In the genomic region with DNA sequence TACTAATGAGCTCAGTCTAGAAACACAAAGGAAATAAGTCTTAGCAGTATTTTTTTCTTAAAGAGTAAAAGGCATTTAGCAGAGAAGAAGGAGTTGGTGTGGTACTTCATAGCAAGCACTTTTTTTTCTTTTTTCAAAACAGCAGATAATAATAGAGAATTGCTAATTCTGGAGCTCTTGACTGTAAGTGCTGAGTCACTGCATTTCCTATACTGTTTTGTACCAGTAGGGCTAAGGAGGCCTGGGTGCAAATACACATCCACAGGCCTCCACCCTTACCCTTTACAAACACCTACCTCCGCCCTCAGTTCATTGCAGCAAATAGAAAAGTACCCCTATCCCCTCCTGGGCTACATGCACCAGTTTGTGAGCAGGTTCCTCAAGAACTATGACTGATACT, we compare ENCODE assay signal across 8 mouse cellular contexts. TPM values are rescaled to one million over a fixed set of nuclear protein-coding genes. Genes with fewer than 3 reads are reported as not detected.
DNase-seq lines count a peak whose midpoint lies in the region; ATAC-seq and TF ChIP-seq lines count a peak whose summit lies in the region.

No protein-coding gene starts in this region.

- H3K4me2 ChIP-seq in kidney, postnatal 0 days (ENCODE audit: low read length) = no peak overlapping the region
- H3K4me2 ChIP-seq in hindbrain, embryonic 14.5 days (replicated peaks) = no peak overlapping the region
- 0 out of 2 replicates have a peak overlapping the region, but pooled peaks have one; percentile 13 for H3K4me2 ChIP-seq in neural tube, embryonic 13.5 days

- H3K9me3 ChIP-seq in kidney, postnatal 0 days (replicated peaks; ENCODE audit: low read length) = no peaks in the 10 kb centered on the region
- H3K9me3 ChIP-seq in hindbrain, embryonic 14.5 days (ENCODE audit: control insufficient read depth, low read length) = no peaks in the 10 kb centered on the region
- no peaks in the 10 kb centered on the region for H3K9me3 ChIP-seq in neural tube, embryonic 13.5 days

- no peak for DNase-seq in kidney, postnatal 0 days (ENCODE audit: low spot score)
- DNase-seq in kidney, postnatal 4 days = no peak
- DNase-seq in brain, adult 2 months (ENCODE audit: low read depth, low spot score) = peak; percentile 63
- DNase-seq in hindbrain, embryonic 14.5 days (ENCODE audit: low spot score) = no peak
- DNase-seq in right cerebral cortex, postnatal 25 days = no peak
- no peak for DNase-seq in adrenal gland, adult 8-10 months
- DNase-seq in lung, postnatal 36 days = no peak

- 97% methylated on average over 1 of the region's 1 CpGs for WGBS in kidney, postnatal 0 days
- WGBS in hindbrain, embryonic 14.5 days = 81% methylated on average over 1 of the region's 1 CpGs
- WGBS in neural tube, embryonic 13.5 days = 87% methylated on average over 1 of the region's 1 CpGs

- TF ChIP-seq CTCF in kidney, postnatal 0 days (IDR thresholded peaks at IDR 0.05; ENCODE audit: low read depth) = no peak; the same call in 1 of the 2 replicates

- peaks cover 19% of the 10 kb centered on the region for H3K4me1 ChIP-seq in kidney, postnatal 0 days (replicated peaks; ENCODE audit: insufficient read depth, low read length)
- H3K4me1 ChIP-seq in hindbrain, embryonic 14.5 days (replicated peaks; ENCODE audit: control insufficient read depth, insufficient read depth, low read length) = peaks cover 56% of the 10 kb centered on the region
- peaks cover 72% of the 10 kb centered on the region for H3K4me1 ChIP-seq in neural tube, embryonic 13.5 days (replicated peaks)

- H3K9ac ChIP-seq in kidney, postnatal 0 days (ENCODE audit: low read depth, low read length) = no peak overlapping the region
- H3K9ac ChIP-seq in hindbrain, embryonic 14.5 days = no peak overlapping the region
- peak overlapping the region; percentile 52; the same call in 1 of the 2 replicates for H3K9ac ChIP-seq in neural tube, embryonic 13.5 days

- no peak overlapping the region for H3K4me3 ChIP-seq in kidney, postnatal 0 days (replicated peaks; ENCODE audit: low read depth, low read length)
- no peak overlapping the region for H3K4me3 ChIP-seq in hindbrain, embryonic 14.5 days (replicated peaks; ENCODE audit: low read length)
- no peak overlapping the region for H3K4me3 ChIP-seq in neural tube, embryonic 13.5 days

- ATAC-seq in kidney, postnatal 0 days (replicated peaks; ENCODE audit: low FRiP score, low read depth) = no peak
- ATAC-seq in hindbrain, embryonic 14.5 days (ENCODE audit: low FRiP score) = no peak
- no peak for ATAC-seq in neural tube, embryonic 13.5 days (ENCODE audit: low read depth)

- H3K27ac ChIP-seq in kidney, postnatal 0 days = peak overlapping the region; percentile 19; the same call in 1 of the 2 replicates
- H3K27ac ChIP-seq in hindbrain, embryonic 14.5 days = peak overlapping the region; percentile 98
- H3K27ac ChIP-seq in neural tube, embryonic 13.5 days (replicated peaks) = peak overlapping the region; percentile 99; the same call in 1 of the 2 replicates

- no peaks in the 10 kb centered on the region for H3K27me3 ChIP-seq in kidney, postnatal 0 days (ENCODE audit: insufficient read depth, low read length)
- no peaks in the 10 kb centered on the region for H3K27me3 ChIP-seq in hindbrain, embryonic 14.5 days (ENCODE audit: control insufficient read depth, insufficient read depth, low read length)
- H3K27me3 ChIP-seq in neural tube, embryonic 13.5 days = no peaks in the 10 kb centered on the region

- no peaks in the 10 kb centered on the region for H3K36me3 ChIP-seq in kidney, postnatal 0 days (ENCODE audit: insufficient read depth, low read length)
- peaks cover 7% of the 10 kb centered on the region; the same call in 1 of the 2 replicates for H3K36me3 ChIP-seq in hindbrain, embryonic 14.5 days (replicated peaks; ENCODE audit: control insufficient read depth, insufficient read depth)
- peaks cover 5% of the 10 kb centered on the region; the same call in 1 of the 2 replicates for H3K36me3 ChIP-seq in neural tube, embryonic 13.5 days

RNA-seq across cellular contexts. Expression of gene Macf1, which starts 17.6 kb away (rescaled TPM):
- 33.8 and 36.9 TPM in 2 replicates for polyA plus RNA-seq in kidney, postnatal 0 days (2015; fragmentation: Nextera tagmentation; extraction: Ambion mirVana)
- polyA plus RNA-seq in hindbrain, embryonic 14.5 days (2014; fragmentation: Nextera tagmentation; extraction: Ambion mirVana) = 111 and 120 TPM in 2 replicates
- polyA plus RNA-seq in neural tube, embryonic 13.5 days (2015; fragmentation: Nextera tagmentation; extraction: Ambion mirVana) = 57.7 and 59.3 TPM in 2 replicates
- total RNA-seq in adrenal gland, adult 8-10 months (2022) = 100 to 1,000 TPM; 137 to 199 (median 157) TPM

RNA-seq across cellular contexts. Expression of gene Ndufs5, which starts 51.5 kb away (rescaled TPM):
- polyA plus RNA-seq in kidney, postnatal 0 days (2015; fragmentation: Nextera tagmentation; extraction: Ambion mirVana) = 456 and 482 TPM in 2 replicates
- 501 and 593 TPM in 2 replicates for polyA plus RNA-seq in hindbrain, embryonic 14.5 days (2014; fragmentation: Nextera tagmentation; extraction: Ambion mirVana)
- 469 and 474 TPM in 2 replicates for polyA plus RNA-seq in neural tube, embryonic 13.5 days (2015; fragmentation: Nextera tagmentation; extraction: Ambion mirVana)
- 100 to 1,000 TPM; 141 to 205 (median 168) TPM for total RNA-seq in adrenal gland, adult 8-10 months (2022)

Comparison
In these comparisons a context has a peak if more than half of its experiments do, and no peak if none do; other contexts are left out.
1. H3K27ac ChIP-seq: peak in every context shown above with its lines; median percentile 99 in neural tube, embryonic 13.5 days; 98 in hindbrain, embryonic 14.5 days; 19 in kidney, postnatal 0 days.